Mouse (Mus musculus) heart, adult 2 months (tissue): Measurements from ENCODE around the gene Slc4a1ap. TPM values are rescaled to one million over a fixed set of nuclear protein-coding genes. Genes with fewer than 3 reads are reported as not detected.

Experiments used
- DNase-seq, 2 experiments: peaks; one replicate each; pipeline ENCODE4 v3.0.0; 2021
- H3K27ac ChIP-seq: fragments of 200-600 bp; 2 replicates; pipeline ENCODE4 v1.8.1; 2022
- H3K27me3 ChIP-seq: fragments of 200-500 bp; 2 replicates; pipeline ENCODE4 v1.6.1; 2012; ENCODE audit warnings: mild to moderate bottlenecking, low read length, inconsistent platforms, mixed read lengths; ENCODE audit not compliant: control insufficient read depth, insufficient read depth
- H3K36me3 ChIP-seq: fragments of 200-500 bp; 2 replicates; pipeline ENCODE4 v1.6.1; 2012; ENCODE audit warnings: low read length, inconsistent platforms; ENCODE audit not compliant: control insufficient read depth, insufficient read depth
- H3K4me1 ChIP-seq: fragments of 200-500 bp; 2 replicates; pipeline ENCODE4 v1.6.1; 2011; ENCODE audit warnings: low read length; ENCODE audit not compliant: control insufficient read depth, insufficient read depth
- H3K4me3 ChIP-seq: fragments of 200-600 bp; 2 replicates; pipeline ENCODE4 v1.8.1; 2022
- H3K79me2 ChIP-seq: fragments of 200-500 bp; replicated peaks from 2 replicates; pipeline ENCODE4 v1.6.1; 2012; ENCODE audit warnings: mild to moderate bottlenecking, inconsistent platforms, low read length, moderate library complexity, mixed read lengths; ENCODE audit not compliant: control insufficient read depth, insufficient read depth
- H3K9ac ChIP-seq: fragments of 200-500 bp; 2 replicates; pipeline ENCODE4 v1.6.1; 2012; ENCODE audit warnings: low read depth, mild to moderate bottlenecking, control low read depth, inconsistent platforms, low read length, mixed read lengths
- CTCF ChIP-seq: fragments of 200-600 bp; IDR thresholded peaks from 2 replicates; pipeline ENCODE4 v1.8.1; 2022; ENCODE audit warnings: antibody characterized with exemption, mild to moderate bottlenecking, moderate library complexity
- EP300 ChIP-seq: fragments of 200-500 bp; IDR thresholded peaks from 2 replicates; pipeline ENCODE4 v1.6.1; 2011; ENCODE audit warnings: low read depth, low read length, control low read depth; ENCODE audit not compliant: insufficient read depth
- POLR2A ChIP-seq: fragments of 200-500 bp; IDR thresholded peaks from 2 replicates; pipeline ENCODE4 v1.6.1; 2011; ENCODE audit warnings: mild to moderate bottlenecking, low read depth, low read length, control low read depth; ENCODE audit not compliant: insufficient read depth
- WGBS: fragments of 180-500 bp; shearing (Covaris S2); methylation state at CpG from one replicate; pipeline ENCODE4 v1.1.7; 2018; 5-methylcytosine and 5-hydroxymethylcytosine counted together
- intact Hi-C: fragments of 180-260 bp; cut with DNase I; formaldehyde crosslinking; loops from one replicate; pipeline ENCODE4 v1.15.1; 2025
- polyA plus RNA-seq: library from polyadenylated mRNA; depleted of rRNA; stranded (reverse); fragments of >200 nt; gene quantifications from 2 replicates; pipeline ENCODE4 v1.2.3, GENCODE M21; 2012
- total RNA-seq, 2 experiments: library from RNA; stranded (reverse); gene quantifications; 2 replicates each; pipeline ENCODE4 v1.2.3; 2021

Slc4a1ap gene
- total and polyA plus RNA-seq, 3 experiments: 7.5 to 22.6 (median 20.8) TPM

- TF ChIP-seq EP300: no peak
- TF ChIP-seq POLR2A: no peak
- no peak for TF ChIP-seq CTCF
- Histone ChIP-seq H3K36me3 (peaks cover 4% of the 10 kb centered on the region), H3K27ac (peak overlapping the region; percentile 79), H3K9ac (peak overlapping the region; percentile 37), H3K79me2 (no peaks in the 10 kb centered on the region), H3K4me3 (no peak overlapping the region), H3K27me3 (no peaks in the 10 kb centered on the region), H3K4me1 (peaks cover 29% of the 10 kb centered on the region)
- intact Hi-C loops: loop anchor here (1.0 to 5.0 kb wide), 5 partner anchors 33 to 633 kb away; partner anchors contain the start of genes Babam2, Mrpl33 and Rbks
- no peak for DNase-seq
- WGBS: 19% methylated on average over 7 of the region's 7 CpGs
These were observed 37.1 kb downstream of the Slc4a1ap start for GRCm38 (mm10) chr5:31563905-31564304.

GRCm38 (mm10) chr5:31564976-31565375, 38.2 kb downstream of the Slc4a1ap start:
- intact Hi-C loops: loop anchor here (5.0 kb wide), 1 partner anchor 132 kb away; the partner anchor contains the start of genes Babam2 and Rbks
- Histone ChIP-seq H3K27ac (peak overlapping the region; percentile 79), H3K4me1 (peaks cover 30% of the 10 kb centered on the region), H3K4me3 (no peak overlapping the region), H3K27me3 (no peaks in the 10 kb centered on the region), H3K9ac (no peak overlapping the region; the same call in 1 of the 2 replicates), H3K36me3 (peaks cover 4% of the 10 kb centered on the region), H3K79me2 (no peaks in the 10 kb centered on the region)
- DNase-seq: peak; percentile 60 to 81
- 34% methylated on average over 4 of the region's 4 CpGs for WGBS
- TF ChIP-seq EP300 (no peak), POLR2A (peak; percentile 37; the same call in 1 of the 2 replicates)

- 79% methylated on average over 7 of the region's 7 CpGs for WGBS
- TF ChIP-seq EP300 (no peak), CTCF (no peak), POLR2A (no peak)
- H3K4me1 ChIP-seq: peaks cover 30% of the 10 kb centered on the region
- H3K36me3 ChIP-seq: peaks cover 4% of the 10 kb centered on the region
- intact Hi-C loops: no loop called here
- no peaks in the 10 kb centered on the region for H3K79me2 ChIP-seq
- H3K27me3 ChIP-seq: no peaks in the 10 kb centered on the region
- H3K9ac ChIP-seq: no peak overlapping the region
- no peak overlapping the region for H3K4me3 ChIP-seq
- DNase-seq: no peak
- H3K27ac ChIP-seq: peak overlapping the region; percentile 79
These were observed 39.2 kb downstream of the Slc4a1ap start for GRCm38 (mm10) chr5:31566026-31566425.

GRCm38 (mm10) chr5:31566457-31566856, 39.7 kb downstream of the Slc4a1ap start:
- intact Hi-C loops: no loop called here
- H3K4me3 ChIP-seq: no peak overlapping the region
- no peaks in the 10 kb centered on the region for H3K27me3 ChIP-seq
- H3K9ac ChIP-seq: no peak overlapping the region
- 72% methylated on average over 3 of the region's 3 CpGs for WGBS
- H3K27ac ChIP-seq: peak overlapping the region; percentile 79; the same call in 1 of the 2 replicates
- no peak for TF ChIP-seq CTCF
- TF ChIP-seq EP300: no peak
- TF ChIP-seq POLR2A: no peak
- H3K79me2 ChIP-seq: no peaks in the 10 kb centered on the region
- peaks cover 32% of the 10 kb centered on the region for H3K4me1 ChIP-seq
- peaks cover 4% of the 10 kb centered on the region for H3K36me3 ChIP-seq
- no peak for DNase-seq

- Histone ChIP-seq H3K4me1 (peaks cover 30% of the 10 kb centered on the region), H3K36me3 (peaks cover 2% of the 10 kb centered on the region), H3K79me2 (no peaks in the 10 kb centered on the region), H3K27me3 (no peaks in the 10 kb centered on the region), H3K27ac (peak overlapping the region; percentile 90), H3K9ac (no peak overlapping the region), H3K4me3 (no peak overlapping the region)
- intact Hi-C loops: no loop called here
- 22% methylated on average over 5 of the region's 5 CpGs for WGBS
- no peak for DNase-seq
- TF ChIP-seq POLR2A (no peak), EP300 (no peak), CTCF (no peak)
These were observed 41.3 kb downstream of the Slc4a1ap start for GRCm38 (mm10) chr5:31567951-31568657.

- H3K27ac ChIP-seq: peak overlapping the region; percentile 90
- 4% methylated on average over 20 of the region's 20 CpGs for WGBS
- TF ChIP-seq CTCF: no peak
- 0 out of 2 replicates have a peak, but pooled peaks have one; percentile 63 for TF ChIP-seq EP300
- TF ChIP-seq POLR2A: peak; percentile 74
- H3K4me3 ChIP-seq: peak overlapping the region; percentile 42
- H3K79me2 ChIP-seq: no peaks in the 10 kb centered on the region
- H3K36me3 ChIP-seq: peaks cover 2% of the 10 kb centered on the region
- peaks cover 13% of the 10 kb centered on the region for H3K4me1 ChIP-seq
- H3K9ac ChIP-seq: peak overlapping the region; percentile 78
- peak; percentile 77 to 88 for DNase-seq
- H3K27me3 ChIP-seq: no peaks in the 10 kb centered on the region
- intact Hi-C loops: loop anchor here (2.0 to 5.0 kb wide), 3 partner anchors 26 to 306 kb away; partner anchors contain the start of gene Mrpl33
These were observed 44.3 kb downstream of the Slc4a1ap start for GRCm38 (mm10) chr5:31571023-31571608.
